8 mouse cellular contexts compared by ENCODE assay signal in the genomic region with DNA sequence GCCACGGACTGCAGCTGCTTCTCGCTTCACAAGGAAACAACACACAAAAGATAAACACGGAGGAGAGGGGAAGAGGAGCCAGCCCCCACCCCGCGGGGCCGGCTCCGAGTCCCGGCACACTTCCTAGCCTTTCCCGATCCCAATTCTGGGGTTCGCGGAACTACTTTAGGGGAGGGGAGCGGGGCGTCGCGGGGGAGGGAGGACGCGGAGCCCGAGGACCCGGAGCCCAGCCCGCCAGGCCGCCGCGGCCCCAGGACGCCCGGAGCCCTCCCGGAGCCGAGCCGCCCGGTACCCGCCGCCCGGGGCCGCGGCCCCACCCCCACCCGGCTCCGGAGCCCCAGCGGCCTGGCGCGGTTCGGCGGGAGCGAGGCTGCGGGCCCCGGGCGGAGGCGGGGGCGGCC.
A peak's percentile ranks its signal among the peaks of the same experiment; 100 is the strongest.
DNase-seq lines count a peak whose midpoint lies in the region; ATAC-seq and TF ChIP-seq lines count a peak whose summit lies in the region.

No protein-coding gene starts in this region.

- peak overlapping the region; percentile 48 for H3K4me2 ChIP-seq in intestine, embryonic 16.5 days (ENCODE audit: low read depth, low read length)
- peak overlapping the region; percentile 69 for H3K4me2 ChIP-seq in limb, embryonic 13.5 days (replicated peaks)
- H3K4me2 ChIP-seq in midbrain, embryonic 12.5 days (replicated peaks), result peak overlapping the region; percentile 51

- H3K27ac ChIP-seq in intestine, embryonic 16.5 days (ENCODE audit: low read length), result peak overlapping the region; percentile 100
- peak overlapping the region; percentile 99 for H3K27ac ChIP-seq in limb, embryonic 13.5 days
- H3K27ac ChIP-seq in midbrain, embryonic 12.5 days (replicated peaks), result peak overlapping the region; percentile 100
- H3K27ac ChIP-seq in spleen, adult 2 months (ENCODE audit: insufficient read depth, low read length), result peak overlapping the region; percentile 95

- peak overlapping the region; percentile 100 for H3K9ac ChIP-seq in intestine, embryonic 16.5 days (ENCODE audit: low read depth, low read length)
- H3K9ac ChIP-seq in limb, embryonic 13.5 days, result peak overlapping the region; percentile 99
- H3K9ac ChIP-seq in midbrain, embryonic 12.5 days (replicated peaks), result peak overlapping the region; percentile 99

- H3K36me3 ChIP-seq in intestine, embryonic 16.5 days (ENCODE audit: control insufficient read depth, insufficient read depth, low read length), result no peaks in the 10 kb centered on the region
- H3K36me3 ChIP-seq in limb, embryonic 13.5 days, result no peaks in the 10 kb centered on the region
- H3K36me3 ChIP-seq in midbrain, embryonic 12.5 days, result no peaks in the 10 kb centered on the region
- no peaks in the 10 kb centered on the region; the same call in 1 of the 2 replicates for H3K36me3 ChIP-seq in spleen, adult 2 months (ENCODE audit: control insufficient read depth, insufficient read depth, low read length)

- 0% methylated on average over 24 of the region's 47 CpGs for WGBS in intestine, embryonic 16.5 days
- WGBS in limb, embryonic 13.5 days, result 2% methylated on average over 28 of the region's 47 CpGs
- WGBS in midbrain, embryonic 12.5 days, result 0% methylated on average over 14 of the region's 47 CpGs
- WGBS in spleen, adult 2 months, result 3% methylated on average over 38 of the region's 47 CpGs

- H3K4me1 ChIP-seq in intestine, embryonic 16.5 days (ENCODE audit: control insufficient read depth, insufficient read depth, low read length), result peaks cover 15% of the 10 kb centered on the region
- peaks cover 33% of the 10 kb centered on the region for H3K4me1 ChIP-seq in limb, embryonic 13.5 days
- H3K4me1 ChIP-seq in midbrain, embryonic 12.5 days, result peaks cover 32% of the 10 kb centered on the region
- H3K4me1 ChIP-seq in spleen, adult 2 months (ENCODE audit: control insufficient read depth, insufficient read depth, insufficient read length), result peaks cover 2% of the 10 kb centered on the region; the same call in 1 of the 2 replicates

- H3K9me3 ChIP-seq in intestine, embryonic 16.5 days (ENCODE audit: control insufficient read depth, low read length), result no peaks in the 10 kb centered on the region
- H3K9me3 ChIP-seq in limb, embryonic 13.5 days, result no peaks in the 10 kb centered on the region
- no peaks in the 10 kb centered on the region for H3K9me3 ChIP-seq in midbrain, embryonic 12.5 days

- peak; percentile 71 for ATAC-seq in cerebellum, adult (ENCODE audit: insufficient number of reproducible peaks, low FRiP score, low TSS enrichment)
- peak; percentile 28 for ATAC-seq in granulocyte monocyte progenitor cell, adult 5-6 weeks (replicated peaks; ENCODE audit: poor library complexity, severe bottlenecking)
- ATAC-seq in intestine, embryonic 16.5 days, result peak; percentile 80
- ATAC-seq in limb, embryonic 13.5 days (ENCODE audit: low FRiP score, low read depth), result peak; percentile 75
- ATAC-seq in midbrain, embryonic 12.5 days (ENCODE audit: low FRiP score, low read depth), result peak; percentile 79

- DNase-seq in cerebellum, adult 11 months, result no peak
- DNase-seq in embryo, embryonic 10.5 days (ENCODE audit: low spot score), result peak; percentile 78
- DNase-seq in spleen, adult 2 months (ENCODE audit: low read depth in 1 of 2, low spot score in 2 of 2), result peak in 1 of 2 experiments; percentile 35

- TF ChIP-seq POLR2A in spleen, adult 2 months (IDR thresholded peaks at IDR 0.05; ENCODE audit: low read depth, low read length), result no peak

- H3K27me3 ChIP-seq in intestine, embryonic 16.5 days (replicated peaks; ENCODE audit: control insufficient read depth, insufficient read depth, low read length), result no peaks in the 10 kb centered on the region
- no peaks in the 10 kb centered on the region for H3K27me3 ChIP-seq in limb, embryonic 13.5 days
- H3K27me3 ChIP-seq in midbrain, embryonic 12.5 days, result no peaks in the 10 kb centered on the region
- no peaks in the 10 kb centered on the region for H3K27me3 ChIP-seq in spleen, adult 2 months (ENCODE audit: control insufficient read depth, insufficient read depth, low read length)

- peak overlapping the region; percentile 93 for H3K4me3 ChIP-seq in intestine, embryonic 16.5 days (ENCODE audit: low read length)
- peak overlapping the region; percentile 87 for H3K4me3 ChIP-seq in limb, embryonic 13.5 days
- H3K4me3 ChIP-seq in midbrain, embryonic 12.5 days, result peak overlapping the region; percentile 92
- peak overlapping the region; percentile 100 for H3K4me3 ChIP-seq in spleen, adult 2 months (ENCODE audit: extremely low read depth, insufficient read depth, insufficient read length)

- no peak for TF ChIP-seq CTCF in spleen, adult 2 months (IDR thresholded peaks at IDR 0.05; ENCODE audit: extremely low read depth, insufficient read depth, insufficient read length, insufficient replicate concordance)

Comparison
In these comparisons a context has a peak if more than half of its experiments do, and no peak if none do; other contexts are left out.
1. ATAC-seq: peak in every context shown above with its lines; median percentile 80 in intestine, embryonic 16.5 days; 79 in midbrain, embryonic 12.5 days; 75 in limb, embryonic 13.5 days; 71 in cerebellum, adult; 28 in granulocyte monocyte progenitor cell, adult 5-6 weeks.